ENCODE assay signal across 27 mouse cellular contexts in the genomic region with DNA sequence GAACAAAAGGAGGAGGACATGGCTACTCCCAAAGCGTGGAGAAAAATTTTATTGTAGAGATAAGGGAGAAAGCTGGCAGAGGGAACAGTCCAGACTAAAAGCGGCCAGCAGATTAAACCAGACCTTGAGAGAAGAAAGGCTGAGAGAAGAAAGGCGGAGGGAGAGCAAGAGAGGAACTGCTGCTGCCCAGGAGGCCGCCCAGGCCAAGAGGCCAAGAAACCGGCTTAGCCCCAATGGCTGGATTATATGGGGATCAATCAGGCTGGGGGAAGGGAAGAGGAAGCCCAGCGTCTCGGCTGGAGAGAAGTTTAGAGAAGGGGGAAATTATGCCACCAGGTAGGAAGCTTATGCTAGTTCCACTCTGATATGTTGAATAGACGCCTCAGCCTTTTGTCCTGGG.
DNase-seq lines count a peak whose midpoint lies in the region; ATAC-seq lines count a peak whose summit lies in the region.
"Had no signal": no experiment of that assay in that cellular context is flagged by ENCODE, and none has a peak within 500 bp of the region (broad histone marks: within the 10 kb centered on the region; RNA-seq: fewer than 3 reads in every experiment).

No protein-coding gene starts in this region.

- H3K9me3 ChIP-seq in kidney, embryonic 16.5 days (ENCODE audit: low read length) = no peaks in the 10 kb centered on the region
- H3K9me3 ChIP-seq: embryonic facial prominence, embryonic 10.5 days; heart, embryonic 15.5 days; hindbrain, embryonic 15.5 days; limb, embryonic 13.5 days; liver, embryonic 12.5 days had no signal

- 33% methylated on average over 8 of the region's 8 CpGs for WGBS in kidney, embryonic 16.5 days

- no peaks in the 10 kb centered on the region for H3K27me3 ChIP-seq in kidney, embryonic 16.5 days (ENCODE audit: insufficient read depth, low read length)
- H3K27me3 ChIP-seq: heart, embryonic 15.5 days; hindbrain, embryonic 15.5 days; limb, embryonic 13.5 days had no signal

- no peak overlapping the region for H3K4me2 ChIP-seq in kidney, embryonic 16.5 days (replicated peaks; ENCODE audit: low read depth, low read length)
- H3K4me2 ChIP-seq: heart, embryonic 15.5 days; hindbrain, embryonic 15.5 days; limb, embryonic 13.5 days; liver, embryonic 12.5 days had no signal

- DNase-seq in embryo, embryonic 10.5 days (ENCODE audit: low spot score) = peak; percentile 8
- DNase-seq in embryo, embryonic 10 days (ENCODE audit: low spot score) = no peak
- DNase-seq in ovary, adult 18-20 months (ENCODE audit: low spot score) = peak; percentile 11
- DNase-seq in ovary, postnatal 10 days (ENCODE audit: low spot score) = no peak
- peak; percentile 62 for DNase-seq in retina, adult 2 months (ENCODE audit: low read depth, low spot score)
- DNase-seq in urinary bladder, postnatal 14 days (ENCODE audit: low spot score) = no peak
- DNase-seq: cerebellum, adult 2 months; cerebellum, postnatal 25 days; forebrain, postnatal 0 days; gastrocnemius, postnatal 25 days; heart, adult 2 months; heart, postnatal 4 days; kidney, adult 9 months; kidney, postnatal 4 days; layer of hippocampus, adult 9-11 months; lung, adult 18-20 months; lung, postnatal 14 days; thymus, postnatal 25 days had no signal

- no peaks in the 10 kb centered on the region for H3K4me1 ChIP-seq in kidney, embryonic 16.5 days (ENCODE audit: insufficient read depth, low read length)
- H3K4me1 ChIP-seq: heart, embryonic 15.5 days; hindbrain, embryonic 15.5 days; limb, embryonic 13.5 days; liver, embryonic 12.5 days had no signal

- no peak overlapping the region for H3K4me3 ChIP-seq in kidney, embryonic 16.5 days (ENCODE audit: low read length)
- H3K4me3 ChIP-seq: embryonic facial prominence, embryonic 10.5 days; heart, adult 2 months; heart, embryonic 15.5 days; hindbrain, embryonic 15.5 days; limb, embryonic 13.5 days; liver, embryonic 12.5 days had no signal

- no peak overlapping the region for H3K27ac ChIP-seq in kidney, embryonic 16.5 days (ENCODE audit: low read length)
- H3K27ac ChIP-seq: embryonic facial prominence, embryonic 10.5 days; heart, adult 2 months; heart, embryonic 15.5 days; hindbrain, embryonic 15.5 days; limb, embryonic 13.5 days; liver, embryonic 12.5 days had no signal

- H3K36me3 ChIP-seq in kidney, embryonic 16.5 days (ENCODE audit: insufficient read depth, low read length) = no peaks in the 10 kb centered on the region
- H3K36me3 ChIP-seq: embryonic facial prominence, embryonic 10.5 days; heart, embryonic 15.5 days; hindbrain, embryonic 15.5 days; limb, embryonic 13.5 days; liver, embryonic 12.5 days had no signal

- H3K9ac ChIP-seq in kidney, embryonic 16.5 days (replicated peaks; ENCODE audit: low read length) = no peak overlapping the region
- H3K9ac ChIP-seq: forebrain, postnatal 0 days; heart, embryonic 15.5 days; hindbrain, embryonic 15.5 days; limb, embryonic 13.5 days; liver, embryonic 12.5 days had no signal

- ATAC-seq in kidney, embryonic 16.5 days (ENCODE audit: low FRiP score, low TSS enrichment) = no peak
- no peak for ATAC-seq in activated CD4-positive, CD25-positive, alpha-beta regulatory T cell, adult 4 months
- ATAC-seq: CD4-positive, CD25-positive, alpha-beta regulatory T cell, adult 4 months; forebrain, postnatal 0 days; intestine, embryonic 16.5 days; liver, embryonic 12.5 days had no signal

Comparison
In these comparisons a context has a peak if more than half of its experiments do, and no peak if none do; other contexts are left out.
1. DNase-seq: peak in embryo, embryonic 10.5 days (single experiment), ovary, adult 18-20 months (single experiment) and retina, adult 2 months (single experiment); none in embryo, embryonic 10 days (single experiment), ovary, postnatal 10 days (single experiment) and urinary bladder, postnatal 14 days (single experiment).